Mouse (Mus musculus): ENCODE measurements around the gene Gm6583.
A peak's percentile ranks its signal among the peaks of the same experiment; 100 is the strongest.

Gene Gm6583

DNA sequence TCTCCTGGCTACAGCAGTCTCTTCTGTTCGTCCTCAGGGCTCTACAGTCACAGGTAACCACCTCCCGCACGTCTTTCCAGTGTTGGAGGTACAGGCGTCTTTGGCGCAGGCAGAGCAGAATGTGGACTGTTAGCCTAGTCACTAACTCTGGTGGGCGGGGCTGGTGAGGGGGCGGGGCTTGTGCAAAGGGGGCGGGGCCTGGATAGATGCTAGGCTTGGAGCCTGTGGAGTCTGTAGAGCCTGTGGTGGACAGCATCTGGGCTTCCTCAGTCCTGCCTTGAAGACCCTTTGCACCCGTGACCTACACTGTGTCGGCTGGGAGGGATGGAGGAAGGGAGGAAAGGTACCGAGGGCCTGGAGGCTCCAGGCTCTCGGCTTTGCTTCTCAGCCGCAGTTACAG is at the start of gene Gm6583:
Gm6583 (minus strand) TSS at position 124 of the 400 bp plus-strand sequence.
- no peak for DNase-seq

DNA sequence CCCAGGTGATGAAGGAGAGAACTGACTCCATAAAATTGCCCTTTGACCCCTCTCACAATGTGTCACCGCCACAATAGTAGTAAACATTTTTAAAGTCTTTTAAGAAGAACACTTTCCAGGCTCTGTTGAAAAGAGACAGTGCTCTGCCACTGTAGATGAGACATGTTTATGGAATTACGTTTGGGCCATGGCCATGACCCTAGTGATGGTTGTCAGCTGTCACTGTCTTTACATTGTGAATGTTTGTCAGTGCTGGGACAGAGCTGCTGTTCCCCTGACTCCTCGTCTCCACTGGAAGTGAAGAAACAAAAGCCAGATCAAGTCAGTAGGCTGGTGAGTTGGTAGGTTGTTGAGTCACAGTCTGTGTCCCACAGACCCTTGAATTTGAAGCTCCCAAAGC is 46.6 kb upstream of the Gm6583 start:
- no peak for DNase-seq

DNA sequence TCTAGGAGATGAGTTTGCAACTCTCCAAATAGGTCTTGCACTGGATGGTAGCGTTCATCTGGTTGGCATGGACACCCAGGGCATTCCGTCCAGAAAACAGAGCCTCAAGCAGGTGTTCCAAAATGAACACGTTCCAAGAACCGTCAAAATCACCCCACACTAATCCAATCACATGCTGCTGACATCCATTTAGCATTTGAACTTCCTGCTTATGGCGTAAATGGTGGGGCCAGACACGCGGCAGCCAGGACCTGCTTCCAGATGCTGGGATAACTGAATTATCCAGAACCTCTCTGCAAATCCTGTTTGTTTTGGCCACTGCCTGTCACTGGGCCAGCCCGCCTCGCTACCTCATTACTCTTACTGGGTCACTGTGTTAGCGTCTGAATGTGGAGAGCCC is 43.5 kb upstream of the Gm6583 start:
- no peak for DNase-seq

DNA sequence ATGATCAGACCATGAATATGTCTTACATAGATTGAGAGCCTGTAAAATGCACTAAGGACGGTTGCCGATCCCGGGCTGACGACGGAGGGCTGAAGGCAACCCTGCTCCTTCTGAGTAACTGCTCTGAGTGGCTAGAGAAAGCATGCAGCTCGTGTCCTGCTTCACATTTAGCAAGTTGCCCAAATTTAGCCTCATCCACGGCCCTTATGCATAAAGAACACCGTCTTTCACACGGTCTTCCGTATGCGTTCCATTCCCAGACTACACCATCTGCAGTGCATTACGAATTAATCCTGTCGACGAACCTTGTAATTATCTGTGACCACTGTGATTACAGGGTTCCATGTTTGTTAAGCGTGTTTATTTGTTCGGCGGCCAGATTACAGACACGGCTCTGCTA is 40.2 kb upstream of the Gm6583 start:
- DNase-seq: no peak

DNA sequence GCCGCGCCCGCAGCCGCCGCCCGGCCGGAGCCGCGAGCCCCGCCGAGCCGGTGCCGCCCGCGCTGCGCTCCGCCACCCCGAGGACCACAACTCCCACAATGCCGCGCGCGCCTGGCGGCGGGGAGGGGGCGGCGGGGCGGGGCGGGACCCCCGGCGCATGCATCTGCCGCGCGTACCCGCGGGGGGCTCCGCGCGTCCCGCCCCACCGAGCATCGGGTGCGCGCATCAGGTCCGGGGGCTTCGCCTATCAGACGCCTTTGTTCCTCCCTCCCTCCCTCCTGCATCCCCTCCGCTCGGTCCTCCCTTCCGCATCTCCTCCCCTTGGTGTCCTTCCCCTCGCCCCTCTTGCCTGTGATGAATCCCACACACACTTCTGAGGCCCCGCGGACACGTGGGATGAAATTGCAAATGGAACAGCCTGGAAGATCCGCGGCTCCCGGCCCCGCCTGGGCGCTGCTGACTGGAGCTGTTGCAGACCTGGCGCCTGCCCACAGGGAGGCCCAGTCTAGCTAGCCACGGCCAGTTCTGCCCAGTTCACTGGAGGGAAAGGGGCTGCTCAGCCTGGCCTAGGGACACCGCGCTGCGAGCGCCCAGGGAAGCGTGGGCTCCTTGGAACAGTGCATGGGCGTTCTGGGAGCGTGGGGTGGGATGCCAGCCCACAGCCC is 39.1 kb upstream of the Gm6583 start, which contains the start of gene Asphd2:
Asphd2 (minus strand) TSS at position 88 of the 665 bp plus-strand sequence.
- DNase-seq: peak; percentile 85

DNA sequence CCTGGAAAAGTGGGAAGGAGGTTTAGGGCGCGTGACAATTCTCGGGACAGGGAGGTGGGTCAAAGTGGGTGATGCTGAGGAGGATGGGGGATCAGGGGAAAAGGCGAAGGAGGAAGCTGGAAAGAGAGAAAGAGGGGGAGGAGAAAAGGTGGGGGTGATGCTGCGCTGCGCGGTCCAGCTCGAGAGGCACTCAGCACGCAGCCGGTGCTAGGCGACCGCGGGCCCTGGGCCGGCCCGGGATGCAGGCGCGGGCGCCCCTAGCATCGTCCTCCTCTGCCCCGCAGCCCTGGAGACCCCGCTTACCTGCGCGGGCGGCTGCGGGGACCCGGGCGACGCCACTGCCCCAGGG is 38.6 kb upstream of the Gm6583 start:
- DNase-seq: no peak

DNA sequence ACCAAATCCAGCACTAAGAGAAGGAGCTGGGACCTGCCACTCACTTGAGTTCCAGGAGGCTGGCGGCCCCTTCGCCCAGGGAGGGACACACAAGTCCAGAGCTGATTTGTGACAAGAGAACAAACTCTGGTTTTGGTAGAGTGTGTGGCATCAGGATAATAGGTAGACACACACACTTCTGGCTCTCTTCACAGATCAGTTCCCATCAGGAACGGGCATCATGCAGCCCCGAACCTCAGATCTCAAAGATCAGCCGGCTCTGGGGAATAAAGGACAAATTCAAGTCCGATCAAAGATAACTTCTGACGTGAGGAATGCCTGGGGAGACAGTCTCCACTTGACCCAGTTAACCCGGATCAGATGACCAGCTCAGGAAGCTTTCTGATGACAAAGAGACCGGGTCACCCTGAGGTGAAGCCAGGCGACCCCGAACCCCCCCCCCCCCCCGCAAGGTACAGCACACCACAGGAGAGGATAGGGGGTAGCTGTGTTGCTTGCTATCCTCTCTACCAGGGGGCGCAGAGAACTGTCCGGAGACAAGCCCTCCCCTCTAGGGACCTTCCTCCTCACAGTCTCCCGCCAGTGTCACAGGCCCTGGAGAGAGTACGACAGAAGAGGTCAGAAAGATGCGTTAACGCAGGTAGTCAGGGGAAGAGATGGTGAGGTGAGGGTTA is 38.0 kb upstream of the Gm6583 start:
- DNase-seq: no peak

DNA sequence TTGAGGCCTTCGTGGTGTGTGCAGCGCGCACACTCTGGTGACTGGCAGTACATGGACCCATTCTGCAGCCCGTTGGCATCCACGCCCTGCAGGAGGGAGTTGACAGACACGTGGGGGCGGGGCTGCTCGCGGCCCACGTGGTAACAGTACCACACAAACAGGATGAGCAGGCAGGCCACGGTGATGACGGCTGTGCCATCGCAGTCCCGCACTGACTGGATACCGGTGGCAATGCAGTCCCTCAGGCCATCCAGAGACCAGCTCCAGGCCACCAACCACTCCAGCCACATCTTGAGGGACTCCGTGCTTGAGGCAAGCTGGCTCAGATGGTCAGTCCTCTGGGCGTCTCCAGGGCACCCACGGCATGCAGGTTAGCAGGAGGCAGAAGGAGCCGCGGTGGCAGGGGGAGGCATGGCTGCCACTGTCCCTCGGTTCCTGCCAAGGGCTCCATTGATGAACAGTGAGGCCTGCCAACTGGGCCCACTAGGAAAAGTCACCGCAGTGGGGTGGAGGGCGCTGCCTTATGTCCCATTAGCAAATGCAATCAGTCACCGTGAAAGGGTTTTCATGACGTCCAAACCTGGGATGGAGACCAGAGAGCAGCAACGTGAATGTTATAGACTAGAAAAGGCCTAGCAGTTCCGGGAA is 36.0 kb upstream of the Gm6583 start:
- no peak for DNase-seq

DNA sequence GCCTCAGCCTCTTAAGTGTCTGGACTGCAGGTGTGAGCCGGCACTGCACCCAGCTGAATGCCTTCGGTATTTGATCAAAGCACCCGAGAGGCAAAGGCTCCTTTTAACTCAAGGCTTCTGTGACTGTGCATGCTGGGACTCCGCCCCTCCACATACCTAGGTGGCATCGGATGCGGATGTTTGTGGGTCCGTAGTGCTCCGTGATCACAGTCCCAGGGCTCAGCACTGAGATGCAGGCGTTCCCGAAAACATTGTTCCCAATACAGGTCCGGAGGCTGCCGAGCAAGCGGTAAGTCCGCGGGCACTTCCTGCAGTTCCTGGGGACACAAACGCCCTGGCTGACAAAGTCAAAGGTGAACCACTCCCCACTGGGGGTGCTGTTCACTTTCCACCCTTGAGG is 35.2 kb upstream of the Gm6583 start:
- DNase-seq: no peak

DNA sequence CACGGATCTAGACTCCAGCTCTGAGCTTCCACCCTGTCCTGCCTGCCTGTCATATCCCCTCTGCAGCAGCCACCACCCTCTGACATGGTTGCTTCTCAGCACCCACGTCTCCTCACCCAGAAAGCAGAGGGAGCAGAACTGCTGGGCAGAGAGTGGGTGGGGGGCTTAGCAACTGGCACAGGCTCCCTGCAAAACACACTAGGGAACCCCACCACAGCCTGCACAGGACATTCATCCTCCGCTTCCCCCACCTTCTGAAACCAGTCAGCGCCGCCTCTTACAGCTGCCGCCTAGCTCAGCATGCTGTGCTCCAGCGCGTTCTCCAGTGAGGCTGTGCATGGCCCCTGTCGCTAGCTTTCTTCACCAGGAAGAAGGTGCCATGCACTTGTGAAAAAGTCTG is 33.5 kb upstream of the Gm6583 start:
- DNase-seq: no peak

DNA sequence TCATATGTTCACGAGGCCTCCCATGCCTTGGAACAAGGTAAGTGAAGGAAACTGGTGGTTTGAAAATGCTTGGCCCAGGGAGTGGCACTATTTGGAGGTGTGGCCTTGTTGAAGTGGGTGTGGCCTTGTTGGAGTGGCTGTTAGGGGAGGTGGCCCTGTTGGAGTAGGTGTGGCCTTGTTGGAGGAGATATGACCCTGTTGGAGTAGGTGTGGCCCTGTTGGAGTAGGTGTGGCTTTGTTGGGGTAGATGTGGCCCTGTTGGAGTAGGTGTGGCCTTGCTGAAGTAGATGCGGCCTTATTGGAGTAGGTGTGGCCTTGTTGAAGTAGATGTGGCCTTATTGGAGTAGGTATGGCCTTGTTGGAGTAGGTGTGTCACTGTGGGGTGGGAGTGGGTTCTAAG is 30.1 kb upstream of the Gm6583 start:
- no peak for DNase-seq

DNA sequence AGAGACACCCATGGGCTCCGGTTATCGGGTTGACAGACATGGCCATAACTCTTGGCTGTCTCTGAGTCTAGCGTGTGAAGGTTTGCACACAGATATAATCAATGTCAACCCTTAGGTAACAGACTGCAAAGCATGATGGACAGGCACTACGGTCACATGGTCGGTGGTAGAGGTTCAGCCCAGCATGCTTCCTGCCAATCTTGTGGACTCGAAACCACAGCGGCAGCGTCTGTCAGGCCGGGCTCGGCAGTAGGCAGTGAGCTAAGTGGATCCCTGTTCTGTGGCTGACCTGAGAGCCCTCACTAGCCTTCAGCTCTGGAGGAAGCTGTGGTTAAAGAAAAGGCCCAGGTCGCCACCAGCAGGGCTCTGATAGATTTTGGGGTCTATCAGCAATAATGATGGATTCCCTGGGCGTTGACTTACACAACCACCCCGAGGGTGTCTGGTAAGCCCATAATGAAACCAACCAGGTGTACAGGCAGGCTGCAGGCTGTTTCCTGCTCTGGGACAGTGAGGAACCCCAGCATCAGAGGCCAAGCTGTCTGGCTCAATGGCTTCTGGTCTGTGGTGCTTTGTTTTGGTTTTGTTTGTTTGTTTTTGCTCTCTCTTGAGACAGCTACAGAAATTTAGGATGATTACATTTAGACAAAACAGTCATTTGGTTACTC is 29.1 kb upstream of the Gm6583 start:
- no peak for DNase-seq

DNA sequence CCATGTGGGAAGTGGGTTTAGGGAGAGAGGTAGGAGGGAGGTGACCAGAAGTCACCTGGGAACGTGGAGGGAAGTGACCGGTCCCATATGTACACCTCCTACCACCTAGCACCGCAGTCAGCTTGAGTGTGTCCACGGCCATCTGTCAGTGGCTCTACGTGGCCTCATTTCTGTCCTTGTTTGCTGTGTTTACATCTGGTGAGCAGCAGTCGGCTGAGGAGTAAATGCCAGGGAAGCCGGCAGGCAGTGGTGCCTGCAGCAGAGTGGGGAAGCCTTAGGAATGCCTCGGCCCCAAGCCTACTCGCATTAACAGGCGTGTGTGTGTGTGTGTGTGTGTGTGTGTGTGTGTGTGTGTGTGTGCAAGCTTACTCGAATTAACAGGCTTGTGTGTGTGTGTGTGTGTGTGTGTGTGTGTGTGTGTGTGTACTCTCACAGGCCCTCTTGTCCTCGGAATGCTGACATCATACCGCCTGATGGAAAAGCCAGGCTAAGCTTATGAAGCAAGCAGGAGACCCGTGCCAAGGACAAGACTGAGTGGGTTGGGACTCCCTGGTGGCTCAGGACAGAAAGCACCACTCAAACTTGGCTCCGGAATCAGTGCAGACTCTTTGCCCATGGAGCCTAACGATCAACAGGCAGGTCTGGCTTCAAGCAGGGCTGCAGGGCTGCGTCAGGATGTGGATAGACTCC is 27.0 kb upstream of the Gm6583 start:
- no peak for DNase-seq

DNA sequence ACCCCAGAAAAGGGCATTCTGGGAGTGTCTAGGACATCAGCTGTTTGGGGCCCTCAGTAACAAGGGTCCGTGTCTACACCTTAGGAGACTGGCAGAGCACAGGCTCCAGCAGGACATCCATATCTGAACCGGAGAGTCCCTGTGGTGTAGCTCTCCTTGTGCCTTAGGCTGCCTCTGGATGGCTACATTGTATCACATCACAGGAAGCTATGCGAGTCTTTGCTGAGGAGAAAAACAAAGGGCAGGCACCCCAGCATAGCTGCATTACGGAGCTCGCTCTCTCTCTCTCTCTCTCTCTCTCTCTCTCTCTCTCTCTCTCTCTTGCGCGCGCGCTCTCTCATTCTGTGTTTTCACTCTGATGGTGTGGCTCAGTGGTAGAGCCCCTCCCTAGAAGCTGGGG is 26.2 kb upstream of the Gm6583 start:
- DNase-seq: no peak

DNA sequence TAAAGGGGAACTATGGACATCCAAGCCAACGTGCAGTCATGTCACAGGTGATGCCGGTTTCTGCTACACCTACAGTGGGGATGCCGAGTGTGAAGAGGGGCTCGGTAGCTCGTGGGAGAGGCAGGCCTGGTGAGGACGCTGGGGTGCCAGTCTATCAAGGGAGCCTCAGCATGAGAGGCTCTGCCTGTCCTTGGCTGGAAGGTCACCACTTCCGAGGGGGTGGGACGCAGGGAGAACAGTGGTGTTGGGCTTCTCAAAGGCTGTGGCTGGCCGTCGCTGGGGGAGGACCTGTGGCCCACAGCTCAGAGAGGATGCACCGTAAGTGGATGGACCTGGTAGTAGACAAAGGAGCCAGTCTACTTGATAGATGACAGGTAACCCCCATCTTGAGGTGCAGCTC is 25.3 kb upstream of the Gm6583 start:
- DNase-seq: no peak

DNA sequence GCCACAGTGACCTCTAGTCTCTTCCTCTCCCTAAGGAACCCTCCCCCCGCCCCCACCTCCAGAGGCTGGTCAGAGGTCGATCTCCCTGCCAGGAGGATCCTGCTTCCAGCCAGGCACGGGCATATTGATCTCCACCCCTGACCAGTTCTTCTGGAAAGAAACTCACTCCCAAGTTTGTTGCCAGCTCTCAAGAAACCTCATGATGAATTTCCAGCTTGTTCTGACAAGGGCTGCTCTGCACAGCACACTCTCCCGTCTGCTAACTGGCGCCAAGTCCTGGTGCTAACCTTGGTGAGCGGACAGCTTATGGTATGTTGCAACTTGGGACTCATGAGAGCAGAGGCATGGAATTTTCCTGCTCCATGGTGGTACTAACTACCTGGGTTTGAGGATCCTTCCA is 22.9 kb upstream of the Gm6583 start:
- DNase-seq: no peak

DNA sequence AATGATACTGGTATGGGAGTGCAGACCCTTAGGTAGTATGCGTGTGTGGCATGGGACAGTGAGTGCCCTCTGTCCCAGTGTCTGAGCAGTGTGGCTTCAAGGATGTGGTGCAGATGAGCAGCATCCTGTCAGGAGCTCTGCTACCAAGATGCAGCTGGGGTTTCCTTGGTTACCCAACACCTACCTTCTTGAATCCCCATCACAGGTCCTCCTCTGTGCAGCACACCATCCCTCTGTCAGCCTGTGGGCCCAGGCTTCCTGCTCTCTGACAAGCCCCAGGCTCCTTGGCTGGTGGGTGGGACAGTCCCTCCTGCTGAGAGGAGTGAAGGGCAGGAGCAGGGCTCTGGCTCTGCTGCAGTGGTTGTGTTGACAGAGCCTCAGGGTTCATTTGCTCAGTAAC is 21.5 kb upstream of the Gm6583 start:
- no peak for DNase-seq

DNA sequence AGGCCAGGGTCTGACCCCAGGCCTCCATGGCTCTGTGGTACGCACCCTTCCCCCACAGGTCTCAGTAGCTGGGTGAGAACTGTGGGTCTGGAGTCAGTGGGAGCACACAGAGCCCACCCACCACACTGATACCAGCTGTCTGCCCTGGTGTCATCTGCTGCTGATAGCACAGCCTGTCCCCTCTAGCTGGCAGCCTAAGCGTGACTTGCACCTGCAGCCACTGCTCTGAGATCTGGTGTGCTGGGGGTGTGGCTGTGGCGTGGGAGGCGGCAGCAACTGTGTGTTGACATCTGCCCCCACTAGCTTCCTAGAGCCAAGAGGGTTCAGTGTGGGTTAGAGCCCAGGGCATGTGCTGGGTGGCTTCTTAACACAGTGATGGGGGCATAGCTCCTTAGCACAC is 20.3 kb upstream of the Gm6583 start:
- no peak for DNase-seq

DNA sequence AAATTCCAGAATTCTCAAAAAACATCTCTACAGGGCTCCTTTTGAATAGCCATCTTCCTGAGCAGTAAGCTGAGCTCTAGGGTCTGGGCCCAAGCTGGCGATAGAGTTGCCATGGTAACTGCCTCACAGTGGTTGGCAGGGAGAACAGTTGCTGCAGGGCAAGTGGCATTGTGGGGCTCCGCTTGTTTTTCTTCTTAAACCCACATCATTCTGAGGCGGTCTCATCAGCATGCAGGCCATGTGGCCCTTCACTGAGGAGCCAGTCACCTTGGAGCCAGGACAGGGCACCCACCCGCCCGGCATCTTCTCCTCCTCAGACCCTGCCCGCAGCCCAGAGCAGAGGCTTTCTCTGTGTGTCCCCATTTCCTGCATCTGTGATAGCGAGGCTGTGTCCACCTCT is 16.1 kb upstream of the Gm6583 start:
- peak; percentile 57 for DNase-seq

DNA sequence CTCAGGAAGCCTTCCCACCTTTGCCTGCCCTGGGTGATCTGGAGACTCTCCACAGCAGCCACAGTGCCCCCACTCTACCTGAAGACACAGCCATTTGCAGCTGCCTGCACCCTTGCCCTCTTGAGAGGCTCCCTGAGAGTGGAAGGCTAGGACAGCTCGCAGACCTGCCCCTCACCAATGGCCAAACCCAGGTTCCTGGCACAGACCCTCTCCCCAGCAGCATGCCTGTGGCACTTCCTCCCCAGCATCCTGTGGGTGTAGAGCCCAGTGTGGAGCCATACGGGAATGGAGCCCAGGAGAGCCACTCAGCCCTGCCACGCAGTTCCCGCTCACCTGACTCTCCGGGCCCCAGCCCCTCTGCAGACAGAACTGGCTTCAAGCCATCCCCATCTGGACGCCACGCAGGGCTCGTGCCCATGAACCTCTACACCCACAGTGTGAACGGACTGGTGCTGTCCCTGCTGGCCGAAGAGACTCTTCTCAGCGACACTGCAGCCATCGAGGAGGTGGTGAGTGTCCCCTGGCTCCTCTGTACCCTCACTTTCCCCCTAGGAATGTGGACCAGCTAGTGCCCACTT is 14.5 kb upstream of the Gm6583 start:
- DNase-seq: no peak

DNA sequence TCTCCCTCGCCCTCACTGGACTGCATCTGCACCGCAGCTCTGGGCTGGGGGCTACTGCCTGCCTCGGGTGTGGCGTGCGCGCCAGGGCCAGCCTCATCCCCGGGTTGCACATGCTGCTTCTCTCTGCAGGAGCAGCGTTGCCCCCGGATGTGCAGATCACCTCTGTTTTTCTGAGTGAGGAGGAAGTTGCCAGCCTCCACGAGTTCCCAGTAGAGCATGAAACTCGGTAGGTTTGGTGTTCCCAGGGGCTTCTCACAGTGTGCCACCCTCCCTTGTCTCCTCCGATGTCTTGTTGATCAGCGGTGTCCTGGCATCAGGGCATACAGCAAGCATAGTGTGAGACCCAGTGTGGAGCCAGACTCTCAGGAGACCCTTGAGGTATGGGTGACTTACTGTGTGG is 13.5 kb upstream of the Gm6583 start:
- DNase-seq: no peak

DNA sequence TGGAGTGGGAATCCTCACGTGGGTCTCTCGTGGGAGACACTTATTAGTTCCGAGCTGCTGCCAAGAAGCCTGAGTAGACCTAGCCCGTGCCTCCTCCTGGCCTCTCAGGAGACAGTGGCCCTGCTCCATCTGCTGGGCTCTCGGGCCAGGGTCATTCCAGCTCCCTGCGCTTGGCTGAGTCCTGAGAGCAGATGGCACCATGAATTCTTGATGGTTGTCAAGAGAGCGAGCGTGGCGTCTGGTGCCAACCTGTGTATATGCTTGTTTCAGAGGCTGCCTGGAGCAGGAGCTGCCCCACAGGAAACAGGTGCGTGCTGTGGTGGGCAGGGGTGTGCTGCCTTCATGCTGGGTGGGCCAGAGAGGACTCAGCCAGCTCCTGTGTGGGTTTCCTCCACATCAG is 12.8 kb upstream of the Gm6583 start:
- DNase-seq: no peak

DNA sequence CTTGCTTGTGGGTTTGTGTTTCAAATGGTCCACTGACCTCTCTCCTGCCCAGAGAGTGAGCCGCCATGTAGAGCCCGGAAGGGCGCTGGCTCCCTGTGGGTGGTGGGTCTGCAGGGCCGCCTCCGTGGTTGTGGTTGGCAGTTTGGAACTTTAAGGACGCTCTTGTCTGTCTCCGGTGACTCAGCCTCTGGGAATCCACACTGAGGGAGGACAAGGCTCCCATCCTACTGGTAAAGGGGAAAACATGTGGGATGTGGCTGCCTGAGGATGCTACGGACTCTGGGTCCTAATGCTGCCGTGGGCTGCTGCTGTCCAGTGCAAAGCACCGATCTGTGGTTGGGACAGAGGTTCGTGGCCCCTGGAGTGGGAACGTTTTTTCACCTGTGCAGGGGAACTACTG is 12.1 kb upstream of the Gm6583 start:
- no peak for DNase-seq
